Mouse (Mus musculus) T-helper 1 cell (primary cell): ENCODE data around the gene Sigirr.

Experiments used
- in situ Hi-C: fragments of 300-600 bp; cut with MboI, MseI; formaldehyde crosslinking; loops from one replicate; pipeline ENCODE4 v1.15.1; 2025; ENCODE audit warnings: high pct_unique_total_duplicates

The Sigirr gene

GRCm38 (mm10) chr7:141099911-141100691 lies at the start of gene Sigirr:
Sigirr (minus strand) TSS chr7:141100572.
- in situ Hi-C loops, result loop anchor here (10.0 kb wide), 1 partner anchor 75 kb away; the partner anchor contains the start of gene Rnh1

GRCm38 (mm10) chr7:141148639-141149038 lies 48.3 kb upstream of the Sigirr start:
- in situ Hi-C loops, result no loop called here

GRCm38 (mm10) chr7:141147044-141147443 lies 46.7 kb upstream of the Sigirr start:
- in situ Hi-C loops, result no loop called here

- in situ Hi-C loops, result no loop called here
These were observed 45.7 kb upstream of the Sigirr start for GRCm38 (mm10) chr7:141146043-141146595.

- in situ Hi-C loops, result no loop called here
These were observed 45.0 kb upstream of the Sigirr start for GRCm38 (mm10) chr7:141145403-141145802.

GRCm38 (mm10) chr7:141144650-141145049 lies 44.3 kb upstream of the Sigirr start:
- in situ Hi-C loops, result no loop called here

GRCm38 (mm10) chr7:141143861-141144260 lies 43.5 kb upstream of the Sigirr start:
- in situ Hi-C loops, result no loop called here

GRCm38 (mm10) chr7:141143112-141143511 lies 42.7 kb upstream of the Sigirr start:
- in situ Hi-C loops, result no loop called here

GRCm38 (mm10) chr7:141141326-141141725 lies 41.0 kb upstream of the Sigirr start:
- in situ Hi-C loops, result no loop called here

- in situ Hi-C loops, result loop anchor here (5.0 to 10.0 kb wide), 2 partner anchors 35 to 623 kb away; no protein-coding TSS in a partner anchor
These were observed 31.8 kb upstream of the Sigirr start for GRCm38 (mm10) chr7:141131904-141132755.

GRCm38 (mm10) chr7:141131024-141131820 lies 30.9 kb upstream of the Sigirr start:
- in situ Hi-C loops, result loop anchor here (5.0 to 10.0 kb wide), 2 partner anchors 36 to 624 kb away; no protein-coding TSS in a partner anchor

GRCm38 (mm10) chr7:141123517-141123856 lies 23.1 kb upstream of the Sigirr start:
- in situ Hi-C loops, result no loop called here

- in situ Hi-C loops, result no loop called here
These were observed 22.5 kb upstream of the Sigirr start for GRCm38 (mm10) chr7:141122689-141123516.

GRCm38 (mm10) chr7:141122245-141122644 lies 21.9 kb upstream of the Sigirr start, which contains the start of gene Ptdss2:
Ptdss2 (plus strand) TSS chr7:141122382.
- in situ Hi-C loops, result no loop called here

- in situ Hi-C loops, result no loop called here
These were observed 20.7 kb upstream of the Sigirr start for GRCm38 (mm10) chr7:141121051-141121531.

GRCm38 (mm10) chr7:141120605-141121004 lies 20.2 kb upstream of the Sigirr start:
- in situ Hi-C loops, result no loop called here

GRCm38 (mm10) chr7:141119487-141119886 lies 19.1 kb upstream of the Sigirr start:
- in situ Hi-C loops, result no loop called here

- in situ Hi-C loops, result no loop called here
These were observed 17.3 kb upstream of the Sigirr start, which contains the start of gene Ano9 for GRCm38 (mm10) chr7:141117636-141118035. Ano9 (minus strand) TSS chr7:141117806.

GRCm38 (mm10) chr7:141115874-141116273 lies 15.5 kb upstream of the Sigirr start:
- in situ Hi-C loops, result no loop called here

GRCm38 (mm10) chr7:141103161-141103560 lies 2.8 kb upstream of the Sigirr start:
- in situ Hi-C loops, result no loop called here
